Mouse (Mus musculus) ES-Bruce4 (cell line): Measurements from ENCODE around the gene Flot1. TPM values are rescaled to one million over a fixed set of nuclear protein-coding genes. Genes with fewer than 3 reads are reported as not detected.
A peak's percentile ranks its signal among the peaks of the same experiment; 100 is the strongest.

Experiments used
- H3K27ac ChIP-seq: 2 replicates; pipeline ENCODE4 v1.5.1; 2012; ENCODE audit warnings: low read length, inconsistent platforms; ENCODE audit not compliant: insufficient read depth
- H3K27me3 ChIP-seq: 2 replicates; pipeline ENCODE4 v1.6.1; 2012; ENCODE audit warnings: mild to moderate bottlenecking, low read length, inconsistent platforms; ENCODE audit not compliant: control insufficient read depth, poor library complexity, insufficient read depth, severe bottlenecking
- H3K36me3 ChIP-seq: 2 replicates; pipeline ENCODE4 v1.6.1; 2012; ENCODE audit warnings: inconsistent platforms, mild to moderate bottlenecking, low read length, moderate library complexity; ENCODE audit not compliant: control insufficient read depth, poor library complexity, insufficient read depth, severe bottlenecking
- H3K4me1 ChIP-seq: one replicate; pipeline ENCODE4 v1.8.1; 2011; ENCODE audit warnings: low read length; ENCODE audit not compliant: control insufficient read depth, insufficient read depth
- H3K4me3 ChIP-seq: 2 replicates; pipeline ENCODE4 v1.5.1; 2011; ENCODE audit warnings: low read depth, mild to moderate bottlenecking, low read length
- H3K9ac ChIP-seq: 2 replicates; pipeline ENCODE4 v1.6.1; 2012; ENCODE audit warnings: low read depth, mild to moderate bottlenecking, inconsistent platforms; ENCODE audit not compliant: poor library complexity, severe bottlenecking
- H3K9me3 ChIP-seq: replicated peaks from 2 replicates; pipeline ENCODE4 v1.6.1; 2012; ENCODE audit warnings: mild to moderate bottlenecking, low read length, inconsistent platforms; ENCODE audit not compliant: control insufficient read depth, poor library complexity, insufficient read depth, severe bottlenecking
- CTCF ChIP-seq: IDR thresholded peaks from one replicate; pipeline ENCODE4 v1.8.1; 2011; ENCODE audit warnings: low read depth, low read length
- EP300 ChIP-seq: IDR thresholded peaks from 2 replicates; pipeline ENCODE4 v1.6.1; 2011; ENCODE audit warnings: low read depth, low read length; ENCODE audit not compliant: insufficient read depth
- POLR2A ChIP-seq: IDR thresholded peaks from one replicate; pipeline ENCODE4 v1.8.1; 2011; ENCODE audit warnings: low read length; ENCODE audit not compliant: insufficient read depth
- polyA plus RNA-seq: library from polyadenylated mRNA; stranded (reverse); fragments of >200 nt; gene quantifications from 2 replicates; pipeline ENCODE4 v1.2.4, GENCODE M21; 2011; ENCODE audit warnings: low read depth; ENCODE audit not compliant: missing spikeins, insufficient read depth, insufficient read length

Gene Flot1
- polyA plus RNA-seq, 1 experiment, result 47.4 TPM

DNA sequence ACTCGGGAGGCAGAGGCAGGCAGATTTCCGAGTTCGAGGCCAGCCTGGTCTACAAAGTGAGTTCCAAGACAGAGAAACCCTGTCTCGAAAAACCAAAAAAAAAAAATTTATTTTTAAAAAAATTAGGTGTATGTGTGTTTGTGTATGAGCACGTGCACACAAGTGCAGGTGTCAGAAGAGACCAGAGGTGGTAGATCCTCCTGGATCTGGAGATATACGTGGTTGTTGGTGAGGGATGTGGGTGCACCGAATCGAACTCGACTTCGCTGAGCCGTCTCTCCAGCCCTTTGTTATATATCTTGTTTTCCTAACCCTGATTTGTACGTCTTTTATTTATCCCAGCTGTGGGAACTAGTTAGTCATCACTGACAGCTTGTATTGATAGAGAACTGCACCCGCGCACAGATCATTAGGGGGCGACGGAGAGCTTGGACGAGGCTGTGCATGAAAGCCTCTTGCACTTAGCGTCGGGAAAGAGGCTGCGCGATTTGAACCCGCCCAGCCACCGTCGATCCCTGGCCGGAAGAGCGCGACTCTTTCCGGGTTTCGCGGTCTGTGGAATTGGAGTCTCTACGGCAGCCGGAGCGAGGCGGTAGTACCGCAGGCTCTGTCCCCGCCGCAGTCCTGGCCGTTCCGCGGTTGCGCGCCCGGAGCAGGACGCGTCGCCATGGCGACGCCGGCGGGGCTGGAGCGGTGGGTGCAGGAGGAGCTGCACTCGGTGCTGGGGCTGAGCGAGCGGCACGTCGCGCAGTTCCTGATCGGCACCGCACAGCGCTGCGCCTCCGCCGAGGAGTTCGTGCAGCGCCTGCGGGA lies 56.4 kb downstream of the Flot1 start, which contains the start of gene Dhx16:
Gene Dhx16, plus strand, starts transcription at position 575 of the 813 bp plus-strand sequence.
- Histone ChIP-seq H3K27me3 (no peaks in the 10 kb centered on the region), H3K36me3 (peaks cover 11% of the 10 kb centered on the region), H3K9ac (peak within 1 kb of the TSS; percentile 77), H3K4me3 (peak within 1 kb of the TSS; percentile 78), H3K9me3 (no peaks in the 10 kb centered on the region), H3K4me1 (peaks cover 2% of the 10 kb centered on the region), H3K27ac (no peak within 1 kb of the TSS)
- peak; percentile 78 for TF ChIP-seq CTCF
- TF ChIP-seq EP300, result 0 out of 2 replicates have a peak, but pooled peaks have one; percentile 62
- no peak for TF ChIP-seq POLR2A

Other genes with a start within 250 kb of the Flot1 start
- gene Sfta2, start 221.7 kb upstream of the Flot1 start, polyA plus RNA-seq, result not detected in 2 replicates
- not detected in 2 replicates for gene Gm9573, start 196.6 kb upstream of the Flot1 start, polyA plus RNA-seq
- gene Mucl3, start 179.5 kb upstream of the Flot1 start, polyA plus RNA-seq, result 1.3 and 2.5 TPM in 2 replicates
- gene Vars2, start 155.6 kb upstream of the Flot1 start, polyA plus RNA-seq, result 35.2 and 41.1 TPM in 2 replicates
- 80.7 and 105 TPM in 2 replicates for gene Gtf2h4, start 149.5 kb upstream of the Flot1 start, polyA plus RNA-seq
- gene Ddr1, start 118.6 kb upstream of the Flot1 start, polyA plus RNA-seq, result 59.8 and 61.6 TPM in 2 replicates
- gene Ier3, start 1.5 kb upstream of the Flot1 start, polyA plus RNA-seq, result 31.3 and 35.5 TPM in 2 replicates
- gene Tubb5, start 15.1 kb downstream of the Flot1 start, polyA plus RNA-seq, result 1,430 and 1,461 TPM in 2 replicates
- gene Mdc1, start 18.3 kb downstream of the Flot1 start, polyA plus RNA-seq, result 131 and 147 TPM in 2 replicates
- gene Nrm, start 38.1 kb downstream of the Flot1 start, polyA plus RNA-seq, result 32.9 and 35.3 TPM in 2 replicates
- 18.6 and 20.1 TPM in 2 replicates for gene Ppp1r18, start 42.4 kb downstream of the Flot1 start, polyA plus RNA-seq
- 533 and 573 TPM in 2 replicates for gene Dhx16, start 56.6 kb downstream of the Flot1 start, polyA plus RNA-seq
- gene 2310061I04Rik, start 74.2 kb downstream of the Flot1 start, polyA plus RNA-seq, result 58.1 and 58.9 TPM in 2 replicates
- 33.4 and 42.5 TPM in 2 replicates for gene Atat1, start 86.8 kb downstream of the Flot1 start, polyA plus RNA-seq
- gene Mrps18b, start 93.2 kb downstream of the Flot1 start, polyA plus RNA-seq, result 117 and 144 TPM in 2 replicates
- 54.0 and 58.7 TPM in 2 replicates for gene Ppp1r10, start 93.2 kb downstream of the Flot1 start, polyA plus RNA-seq
- 174 and 213 TPM in 2 replicates for gene Abcf1, start 146.5 kb downstream of the Flot1 start, polyA plus RNA-seq
- 34.5 and 37.0 TPM in 2 replicates for gene Gnl1, start 156.6 kb downstream of the Flot1 start, polyA plus RNA-seq
- 25.5 and 33.5 TPM in 2 replicates for gene Prr3, start 157.0 kb downstream of the Flot1 start, polyA plus RNA-seq
- gene H2-T24, start 197.3 kb downstream of the Flot1 start, polyA plus RNA-seq, result 0.78 TPM in 1 of 2 replicates, not detected in the other
- gene H2-T23, start 209.6 kb downstream of the Flot1 start, polyA plus RNA-seq, result 0.46 and 1.1 TPM in 2 replicates
- gene H2-T22, start 219.5 kb downstream of the Flot1 start, polyA plus RNA-seq, result 17.3 and 18.2 TPM in 2 replicates
- not detected in 2 replicates for gene Gm6034, start 219.7 kb downstream of the Flot1 start, polyA plus RNA-seq
- gene Gm11127, start 235.1 kb downstream of the Flot1 start, polyA plus RNA-seq, result not detected in 2 replicates